8 mouse cellular contexts compared by ENCODE assay signal in genomic region chr14:27022876-27023275, GRCm38 (mm10). TPM values are rescaled to one million over a fixed set of nuclear protein-coding genes. Genes with fewer than 3 reads are reported as not detected.
A peak's percentile ranks its signal among the peaks of the same experiment; 100 is the strongest.
DNase-seq lines count a peak whose midpoint lies in the region; ATAC-seq and TF ChIP-seq lines count a peak whose summit lies in the region.

No protein-coding gene starts in this region.

- TF ChIP-seq CTCF in layer of hippocampus, adult 2 months (conservative IDR thresholded peaks at IDR 0.05) = peak; percentile 77

- peak; percentile 64; the same call in 1 of the 2 replicates for ATAC-seq in erythroblast, adult 5-6 weeks (replicated peaks; ENCODE audit: low FRiP score, poor library complexity, severe bottlenecking)

- peak; percentile 12 to 23 for DNase-seq in cerebellum, adult 18-20 months
- DNase-seq in cerebellum, adult 8-10 months = no peak
- DNase-seq in layer of hippocampus, adult 2 months (ENCODE audit: low spot score in 2 of 2) = peak in 1 of 2 experiments; percentile 27
- no peak for DNase-seq in layer of hippocampus, postnatal 14 days (ENCODE audit: low spot score in 2 of 2)
- DNase-seq in R1 (ENCODE audit: low read depth, low spot score) = peak; percentile 88
- peak; percentile 68 for DNase-seq in lung, postnatal 10 days
- peak; percentile 89 for DNase-seq in testis, postnatal 10 days (ENCODE audit: low spot score)

- H3K4me3 ChIP-seq in layer of hippocampus, adult 2 months = no peak overlapping the region

- H3K27ac ChIP-seq in layer of hippocampus, adult 2 months = no peak overlapping the region

RNA-seq across cellular contexts. Expression of gene Il17rd, which starts 15.9 kb away (rescaled TPM):
- 1 to 10 TPM; 2.8 to 3.2 TPM for total RNA-seq in layer of hippocampus, adult 2 months (2021)
- total RNA-seq in layer of hippocampus, postnatal 14 days (2021) = 1 to 10 TPM; 3.9 to 4.3 TPM
- not detected in 2 replicates for total RNA-seq in erythroblast, adult 5-6 weeks (2015; ENCODE audit: low replicate concordance)
- not detected in 2 replicates for total RNA-seq in erythroblast, adult 5-6 weeks (2017; ENCODE audit: low replicate concordance)

RNA-seq across cellular contexts. Expression of gene Hesx1, which starts 28.7 kb away (rescaled TPM):
- not detected for total RNA-seq in layer of hippocampus, adult 2 months (2021)
- total RNA-seq in layer of hippocampus, postnatal 14 days (2021) = not detected
- total RNA-seq in erythroblast, adult 5-6 weeks (2015; ENCODE audit: low replicate concordance) = not detected in 2 replicates
- total RNA-seq in erythroblast, adult 5-6 weeks (2017; ENCODE audit: low replicate concordance) = not detected in 2 replicates

RNA-seq across cellular contexts. Expression of gene Appl1, which starts 51.8 kb away (rescaled TPM):
- 10 to 100 TPM; 59.8 to 63.0 TPM for total RNA-seq in layer of hippocampus, adult 2 months (2021)
- total RNA-seq in layer of hippocampus, postnatal 14 days (2021) = 10 to 100 TPM; 58.3 to 61.3 TPM
- 4.4 and 6.9 TPM in 2 replicates for total RNA-seq in erythroblast, adult 5-6 weeks (2015; ENCODE audit: low replicate concordance)
- 2.5 and 6.1 TPM in 2 replicates for total RNA-seq in erythroblast, adult 5-6 weeks (2017; ENCODE audit: low replicate concordance)

Comparison
In these comparisons a context has a peak if more than half of its experiments do, and no peak if none do; other contexts are left out.
1. DNase-seq: peak in cerebellum, adult 18-20 months (2 of 2), R1 (single experiment), lung, postnatal 10 days (single experiment) and testis, postnatal 10 days (single experiment); none in cerebellum, adult 8-10 months (single experiment) and layer of hippocampus, postnatal 14 days (0 of 2).
2. RNA of gene Appl1, which starts 51.8 kb away (total RNA-seq): 59.8 to 63.0 TPM in layer of hippocampus, adult 2 months and 58.3 to 61.3 TPM in layer of hippocampus, postnatal 14 days; 2.5 to 6.9 TPM in erythroblast, adult 5-6 weeks; every median in the first group is over 4 times any median in the second.